Mouse (Mus musculus) spleen, adult 2 months (tissue): ENCODE results near the gene Gm49721. TPM values are rescaled to one million over a fixed set of nuclear protein-coding genes. Genes with fewer than 3 reads are reported as not detected.
"Not testable (repeated sequence)": the region's sequence is repeated elsewhere in the genome, so short reads cannot be mapped to it uniquely, and the experiment has no call there.

ENCODE experiments used
- DNase-seq, 2 experiments: peaks; one replicate each; pipeline versions ENCODE4 v3.0.0 to v3.0.0-alpha.2; 2012 to 2021; ENCODE audit warnings: low spot score in 2 of 2, low read depth in 1 of 2
- H3K27ac ChIP-seq: fragments of 200-500 bp; 2 replicates; pipeline ENCODE4 v1.5.1; 2012; ENCODE audit warnings: low read length, inconsistent platforms; ENCODE audit not compliant: insufficient read depth
- H3K27me3 ChIP-seq: fragments of 200-500 bp; 2 replicates; pipeline ENCODE4 v1.6.1; 2012; ENCODE audit warnings: mild to moderate bottlenecking, moderate library complexity, low read length, inconsistent platforms; ENCODE audit not compliant: control insufficient read depth, insufficient read depth
- H3K36me3 ChIP-seq: fragments of 200-500 bp; 2 replicates; pipeline ENCODE4 v1.6.1; 2012; ENCODE audit warnings: mild to moderate bottlenecking, low read length, inconsistent platforms; ENCODE audit not compliant: control insufficient read depth, insufficient read depth
- H3K4me1 ChIP-seq: fragments of 200-500 bp; 2 replicates; pipeline ENCODE4 v1.6.1; 2011; ENCODE audit warnings: inconsistent platforms; ENCODE audit not compliant: control insufficient read depth, insufficient read depth, insufficient read length
- H3K4me3 ChIP-seq: fragments of 200-500 bp; 2 replicates; pipeline ENCODE4 v1.5.1; 2011; ENCODE audit warnings: mild to moderate bottlenecking, inconsistent platforms; ENCODE audit not compliant: insufficient read depth, insufficient read length; ENCODE audit errors: extremely low read depth
- WGBS: fragments of 180-500 bp; shearing (Covaris S2); methylation state at CpG from one replicate; pipeline ENCODE4 v1.1.7; 2018; 5-methylcytosine and 5-hydroxymethylcytosine counted together
- polyA plus RNA-seq: library from polyadenylated mRNA; depleted of rRNA; stranded (reverse); fragments of >200 nt; gene quantifications from 2 replicates; pipeline ENCODE4 v1.2.3, GENCODE M21; 2012

Gene Gm49721
- polyA plus RNA-seq, 1 experiment: not detected

DNA sequence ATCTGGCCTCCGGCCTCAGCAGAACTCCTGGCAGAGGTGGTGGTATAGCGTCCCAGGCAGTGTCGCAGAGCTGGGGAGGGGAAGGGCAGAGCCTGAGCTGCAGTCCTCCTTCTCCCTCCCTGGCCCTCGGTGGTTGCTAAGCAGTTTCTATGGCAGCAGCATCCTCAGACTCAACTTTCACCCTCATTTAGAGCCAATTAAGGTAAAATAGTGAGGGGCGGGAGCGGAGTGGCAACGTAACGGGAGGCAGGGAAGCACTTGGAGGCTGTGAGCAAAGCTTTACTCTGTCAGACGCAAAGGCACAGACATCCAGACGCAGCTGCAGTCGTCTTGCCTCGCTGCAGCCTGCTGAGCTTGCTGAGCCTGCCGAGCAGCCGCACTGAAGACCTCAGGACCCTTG, 46.6 kb downstream of the Gm49721 start, which contains the start of gene Gm1604a:
Gene Gm1604a, plus strand, starts transcription at position 312 of the 400 bp plus-strand sequence.
- H3K4me3 ChIP-seq, H3K36me3 ChIP-seq, DNase-seq, H3K27ac ChIP-seq, H3K27me3 ChIP-seq, H3K4me1 ChIP-seq: not testable (repeated sequence)
- WGBS: 58% methylated on average over 7 of the region's 14 CpGs

DNA sequence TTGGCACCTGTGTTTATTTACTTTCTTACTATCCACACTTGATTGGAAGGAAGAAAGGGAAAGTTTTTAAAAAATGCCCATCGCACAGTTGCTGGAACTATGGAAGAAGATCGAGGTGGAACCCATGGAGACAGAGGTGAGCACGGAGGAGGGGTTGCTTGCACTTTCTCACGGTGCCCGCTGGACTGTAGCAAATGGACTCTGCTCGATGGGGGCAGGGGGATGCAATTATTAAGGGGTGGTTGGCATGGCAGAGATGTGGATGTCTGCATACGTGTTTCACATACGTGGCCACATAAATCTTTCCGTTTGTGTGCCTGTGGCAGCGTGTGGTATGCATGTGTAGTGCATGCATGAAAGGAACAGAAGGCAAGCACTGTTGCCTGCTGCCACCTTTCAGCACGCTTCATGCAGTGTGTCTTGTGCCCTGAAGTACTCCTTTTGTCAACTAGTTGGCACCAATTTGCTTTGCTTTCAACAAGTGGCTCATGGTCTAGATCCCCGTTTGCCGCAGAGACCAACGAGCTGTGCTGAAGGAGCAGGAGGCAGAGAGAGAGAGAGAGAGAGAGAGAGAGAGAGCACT, 47.2 kb downstream of the Gm49721 start:
- H3K4me3 ChIP-seq, DNase-seq, H3K27ac ChIP-seq, H3K4me1 ChIP-seq, H3K27me3 ChIP-seq, H3K36me3 ChIP-seq: not testable (repeated sequence)
- 77% methylated on average over 3 of the region's 14 CpGs for WGBS

DNA sequence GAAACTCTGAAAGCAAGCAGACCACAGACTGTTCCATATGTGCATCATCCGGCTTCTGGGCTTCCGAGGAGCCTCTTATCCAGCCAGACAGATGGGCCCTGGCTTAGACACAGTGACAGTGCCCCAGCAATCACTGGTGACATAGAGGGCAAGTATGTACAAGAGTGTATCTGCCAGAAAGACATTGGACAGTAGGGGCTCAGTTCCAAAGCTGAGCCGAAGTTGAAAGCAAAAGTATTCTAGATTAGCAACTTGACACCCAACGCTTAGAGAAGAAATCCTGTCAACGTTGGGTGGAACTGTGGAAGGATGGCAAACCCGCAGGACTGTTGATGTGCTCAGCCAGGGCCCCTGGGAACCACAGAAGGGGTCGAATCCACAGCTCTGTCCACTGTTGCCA, 51.5 kb downstream of the Gm49721 start:
- not testable (repeated sequence) for H3K4me1 ChIP-seq, H3K36me3 ChIP-seq, H3K4me3 ChIP-seq, H3K27me3 ChIP-seq, H3K27ac ChIP-seq, DNase-seq
- WGBS: 73% methylated on average over 6 of the region's 7 CpGs

DNA sequence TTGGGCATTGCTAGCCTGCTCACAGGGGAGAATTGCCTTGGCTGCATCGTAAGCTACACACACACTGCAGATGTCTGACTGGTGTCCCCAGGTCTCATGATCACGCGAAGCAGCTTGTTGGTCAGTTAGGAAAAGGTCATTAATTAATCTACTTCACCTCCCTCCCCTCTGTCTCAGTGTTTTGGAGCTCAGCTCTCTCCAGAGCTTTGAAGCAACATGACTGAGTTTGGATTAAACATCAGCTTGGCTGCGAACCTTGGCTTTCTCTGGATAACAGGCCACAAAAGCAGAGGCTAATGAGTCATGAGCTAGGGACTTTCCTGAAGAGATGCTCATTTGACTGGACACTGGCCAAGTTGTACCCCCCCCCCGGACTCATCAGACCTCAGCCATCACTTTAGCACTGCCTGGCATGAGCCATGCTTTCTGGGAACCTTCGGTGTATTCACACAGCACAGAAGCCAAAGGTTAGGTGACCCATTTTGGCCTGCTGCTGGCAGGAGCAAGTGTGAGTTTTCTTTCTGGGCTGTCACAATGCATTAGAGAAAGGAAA, 52.0 kb downstream of the Gm49721 start:
- H3K27ac ChIP-seq, H3K27me3 ChIP-seq, DNase-seq, H3K36me3 ChIP-seq, H3K4me1 ChIP-seq, H3K4me3 ChIP-seq: not testable (repeated sequence)
- WGBS: 81% methylated on average over 3 of the region's 6 CpGs

DNA sequence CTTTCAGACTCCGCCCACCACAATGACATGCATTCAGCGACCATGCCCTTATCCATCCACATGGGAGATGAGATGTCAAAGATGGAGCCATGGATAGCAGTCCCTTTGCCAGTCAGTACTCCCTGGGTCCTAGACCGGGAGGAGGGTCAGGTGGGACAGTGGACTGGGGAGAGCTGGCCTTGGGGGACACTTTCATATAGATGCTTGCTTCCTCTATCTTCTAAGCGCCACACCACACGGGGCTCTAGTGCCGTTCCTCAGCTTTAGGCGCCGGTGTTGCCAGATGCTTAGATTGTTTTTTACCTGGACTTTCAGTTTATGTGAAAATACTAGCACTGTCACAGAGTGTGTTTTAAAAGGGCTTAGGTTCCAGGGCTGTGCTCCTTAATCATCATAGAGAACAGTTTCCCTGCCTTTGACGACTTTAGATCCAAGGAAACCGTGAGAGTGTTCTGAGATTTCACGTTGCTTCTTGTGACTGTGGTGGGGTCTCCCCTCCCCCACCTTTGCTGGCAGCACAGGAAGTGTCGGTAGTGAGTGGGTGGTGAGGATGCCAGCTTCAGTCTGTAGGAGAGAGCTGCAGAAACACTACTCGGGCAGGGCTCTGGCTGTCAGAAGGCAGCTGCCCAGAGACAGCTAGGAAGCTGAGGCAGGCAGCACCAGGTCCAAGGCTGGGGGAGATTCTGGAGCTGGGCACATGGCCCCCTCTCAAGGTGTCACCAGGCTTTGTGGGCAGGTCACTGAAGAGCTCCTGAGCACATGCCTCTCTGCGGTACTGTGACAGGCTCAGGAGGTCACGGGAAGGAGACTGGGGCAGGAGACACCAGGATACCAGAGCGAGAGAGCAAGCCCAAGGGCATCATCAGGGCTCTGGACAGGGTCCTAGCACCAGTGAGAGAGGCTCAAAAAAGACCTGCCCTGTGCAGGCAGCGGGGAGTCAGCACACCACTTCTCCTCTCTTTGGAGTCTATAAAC, 54.8 kb downstream of the Gm49721 start:
- not testable (repeated sequence) for H3K4me3 ChIP-seq, H3K27ac ChIP-seq, DNase-seq, H3K27me3 ChIP-seq, H3K4me1 ChIP-seq, H3K36me3 ChIP-seq
- WGBS: 57% methylated on average over 3 of the region's 17 CpGs

DNA sequence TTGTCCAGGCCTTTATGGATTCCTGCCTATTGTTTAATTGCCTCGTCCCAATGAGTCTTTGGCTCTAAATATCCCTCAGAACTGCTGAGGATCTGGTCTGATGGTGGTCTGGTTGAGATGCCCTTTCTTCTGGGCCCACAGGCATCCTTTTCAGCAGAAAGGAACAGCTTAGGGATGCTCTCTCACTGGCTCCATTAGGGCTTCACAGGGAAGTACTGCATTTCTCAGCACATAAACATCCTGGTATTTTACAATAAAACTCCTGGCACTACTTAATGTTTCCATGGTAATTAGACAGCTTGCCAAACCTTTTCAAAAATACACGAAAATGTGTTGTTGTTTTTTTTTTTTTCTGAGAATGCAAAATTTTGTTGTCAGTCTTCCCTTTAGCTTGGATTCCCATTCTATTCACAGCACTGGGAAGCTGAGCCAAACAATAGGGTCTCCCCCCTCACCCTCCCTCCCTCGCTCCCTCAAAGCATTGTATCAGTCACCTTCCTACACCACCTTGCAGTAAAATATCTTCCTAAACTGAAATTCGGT, 90.4 kb downstream of the Gm49721 start:
- not testable (repeated sequence) for H3K4me1 ChIP-seq, DNase-seq, H3K27ac ChIP-seq, H3K27me3 ChIP-seq, H3K4me3 ChIP-seq, H3K36me3 ChIP-seq
- WGBS: 87% methylated on average over 3 of the region's 4 CpGs

DNA sequence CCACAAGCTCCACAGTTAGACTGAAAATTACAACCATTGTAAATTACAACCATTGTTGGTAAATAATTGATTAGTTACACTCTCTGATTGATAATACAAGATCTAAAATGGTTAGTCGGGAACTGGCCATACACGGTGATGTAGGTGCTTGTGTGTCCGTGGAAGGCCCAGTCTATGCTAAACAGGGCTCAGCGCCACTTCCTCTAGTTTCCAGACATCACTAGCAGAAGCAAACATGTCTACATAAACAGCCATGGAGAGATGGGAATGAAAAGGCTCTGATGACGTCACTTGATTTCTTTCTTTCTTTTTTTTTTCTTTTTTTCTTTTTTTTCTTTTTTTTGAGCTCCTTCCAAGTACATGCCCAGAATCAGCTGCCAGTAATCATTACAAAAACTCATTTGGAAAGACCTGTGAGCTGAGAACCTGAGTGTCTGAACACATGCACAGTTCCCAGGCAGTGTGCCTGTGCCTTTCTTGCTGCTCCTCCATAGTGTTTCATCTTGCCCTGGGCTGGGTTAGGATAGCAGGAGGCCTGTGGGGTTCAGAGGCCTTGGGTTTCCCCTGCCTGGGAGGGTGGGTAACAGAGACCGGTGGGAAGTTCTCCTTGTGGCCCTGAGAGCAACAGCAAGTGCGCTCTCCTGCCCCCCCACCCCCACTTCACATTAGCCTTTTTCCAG, 91.0 kb downstream of the Gm49721 start:
- WGBS: 93% methylated on average over 6 of the region's 7 CpGs
- not testable (repeated sequence) for DNase-seq, H3K27ac ChIP-seq, H3K36me3 ChIP-seq, H3K4me3 ChIP-seq, H3K4me1 ChIP-seq, H3K27me3 ChIP-seq

DNA sequence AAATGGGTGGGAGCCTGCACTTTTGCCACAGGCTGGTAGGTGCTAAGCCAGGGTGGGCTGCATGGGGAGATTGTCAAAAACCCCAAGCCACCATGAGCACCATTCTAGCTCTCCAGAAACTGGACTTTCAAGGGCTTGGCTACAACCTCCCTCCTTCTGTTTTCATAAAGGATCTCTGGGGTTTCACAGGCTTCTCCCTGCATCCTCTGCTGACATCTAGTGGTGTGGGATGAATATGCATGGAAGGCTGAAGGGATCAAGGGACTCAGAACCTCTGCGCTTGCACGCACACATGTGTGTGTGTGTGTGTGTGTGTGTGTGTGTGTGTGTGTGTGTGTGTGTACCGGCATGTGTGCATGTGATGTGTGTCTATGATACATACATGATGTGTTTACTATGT, 95.8 kb downstream of the Gm49721 start:
- H3K27ac ChIP-seq, H3K36me3 ChIP-seq, H3K4me1 ChIP-seq, H3K4me3 ChIP-seq, H3K27me3 ChIP-seq: not testable (repeated sequence)
- WGBS: 57% methylated on average over 3 of the region's 3 CpGs
- peak in 1 of 2 experiments; percentile 13 for DNase-seq

DNA sequence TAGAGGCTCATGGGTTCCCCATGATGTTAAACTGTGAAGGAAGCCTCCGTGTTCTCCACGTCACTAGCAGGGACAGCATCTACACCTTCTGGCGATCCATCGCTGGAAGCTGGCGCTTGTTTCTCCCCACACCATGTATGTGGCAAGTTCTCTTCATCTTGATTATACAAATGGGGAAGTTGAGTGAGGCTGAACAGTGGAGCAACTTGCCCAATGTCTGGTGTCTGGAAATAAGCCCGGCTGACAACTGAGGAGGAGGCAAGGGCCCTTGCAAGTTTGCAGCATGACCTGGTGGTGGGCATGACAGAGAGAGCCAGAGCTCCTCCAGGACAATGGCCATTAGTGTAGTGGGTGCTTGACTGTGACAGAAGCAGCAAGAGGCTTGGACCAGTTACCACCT, 96.8 kb downstream of the Gm49721 start:
- WGBS: 32% methylated on average over 5 of the region's 6 CpGs

DNA sequence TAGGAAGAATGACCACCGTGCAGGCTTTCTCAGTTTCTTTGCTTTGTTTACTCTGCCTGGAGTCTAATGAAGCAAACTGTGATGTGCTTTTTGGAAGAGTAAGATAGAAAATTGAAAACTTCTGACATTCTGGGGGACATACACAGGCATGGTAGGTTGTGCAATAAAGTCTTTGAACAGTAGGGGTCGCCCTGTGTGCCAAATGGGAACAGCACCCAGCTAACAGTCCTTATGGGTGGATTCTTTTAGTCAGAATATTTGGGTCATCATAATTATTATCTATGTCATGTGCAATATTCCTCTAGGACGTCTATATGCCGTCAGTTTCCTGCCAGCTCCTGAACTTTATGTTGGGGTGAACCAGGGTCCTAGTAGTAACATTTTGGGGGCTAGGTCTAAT, 100.9 kb downstream of the Gm49721 start:
- WGBS: 0% methylated on average over 1 of the region's 4 CpGs
- not testable (repeated sequence) for H3K27ac ChIP-seq, H3K27me3 ChIP-seq, H3K4me1 ChIP-seq, H3K4me3 ChIP-seq, H3K36me3 ChIP-seq
- peak in 1 of 2 experiments; percentile 55 for DNase-seq

More for the DNA sequence above, 96.8 kb downstream of the Gm49721 start:
- DNase-seq, H3K4me1 ChIP-seq, H3K36me3 ChIP-seq, H3K4me3 ChIP-seq, H3K27me3 ChIP-seq, H3K27ac ChIP-seq: not testable (repeated sequence)
